Mouse (Mus musculus): ENCODE results near the gene Smyd3. TPM values are rescaled to one million over a fixed set of nuclear protein-coding genes. Genes with fewer than 3 reads are reported as not detected.

Smyd3 gene
- total and polyA plus RNA-seq, 2 experiments from 2014 or later = 15.8 to 28.4 TPM

- no peak for TF ChIP-seq CTCF (IDR thresholded peaks at IDR 0.05)
- H3K9me3 ChIP-seq (ENCODE audit: low read length) = no peaks in the 10 kb centered on the region
- H3K4me2 ChIP-seq (ENCODE audit: low read depth, low read length, poor library complexity, severe bottlenecking) = no peak overlapping the region
- no peak overlapping the region for H3K4me3 ChIP-seq (ENCODE audit: low read depth, low read length)
- no peak for DNase-seq (ENCODE audit: low spot score)
- no peak overlapping the region for H3K9ac ChIP-seq (replicated peaks; ENCODE audit: low read length, poor library complexity, severe bottlenecking)
- ATAC-seq (ENCODE audit: low FRiP score) = no peak
- H3K36me3 ChIP-seq (ENCODE audit: insufficient read depth, low read length) = no peaks in the 10 kb centered on the region
- no peak overlapping the region for H3K27ac ChIP-seq (ENCODE audit: low read depth, low read length)
- no peaks in the 10 kb centered on the region for H3K27me3 ChIP-seq (ENCODE audit: insufficient read depth, low read length)
- H3K4me1 ChIP-seq (ENCODE audit: insufficient read depth, low read length) = peaks cover 5% of the 10 kb centered on the region; the same call in 1 of the 2 replicates
- 93% methylated on average over 13 of the region's 13 CpGs for WGBS
Measured at GRCm38 (mm10) chr1:179047931-179048596, 469.8 kb downstream of the Smyd3 start.

- no peak overlapping the region for H3K27ac ChIP-seq (ENCODE audit: low read depth, low read length)
- H3K9me3 ChIP-seq (ENCODE audit: low read length) = no peaks in the 10 kb centered on the region
- H3K4me1 ChIP-seq (ENCODE audit: insufficient read depth, low read length) = peaks cover 5% of the 10 kb centered on the region; the same call in 1 of the 2 replicates
- DNase-seq (ENCODE audit: low spot score) = no peak
- H3K36me3 ChIP-seq (ENCODE audit: insufficient read depth, low read length) = no peaks in the 10 kb centered on the region
- no peak overlapping the region for H3K4me2 ChIP-seq (ENCODE audit: low read depth, low read length, poor library complexity, severe bottlenecking)
- 49% methylated on average over 17 of the region's 17 CpGs for WGBS
- ATAC-seq (ENCODE audit: low FRiP score) = no peak
- no peaks in the 10 kb centered on the region for H3K27me3 ChIP-seq (ENCODE audit: insufficient read depth, low read length)
- H3K9ac ChIP-seq (replicated peaks; ENCODE audit: low read length, poor library complexity, severe bottlenecking) = no peak overlapping the region
- no peak for TF ChIP-seq CTCF (IDR thresholded peaks at IDR 0.05)
- H3K4me3 ChIP-seq (ENCODE audit: low read depth, low read length) = no peak overlapping the region
Measured at GRCm38 (mm10) chr1:179045856-179046714, 471.8 kb downstream of the Smyd3 start.

- no peak overlapping the region for H3K27ac ChIP-seq (ENCODE audit: low read depth, low read length)
- peaks cover 5% of the 10 kb centered on the region; the same call in 1 of the 2 replicates for H3K4me1 ChIP-seq (ENCODE audit: insufficient read depth, low read length)
- 89% methylated on average over 5 of the region's 5 CpGs for WGBS
- no peak for TF ChIP-seq CTCF (IDR thresholded peaks at IDR 0.05)
- no peaks in the 10 kb centered on the region for H3K9me3 ChIP-seq (ENCODE audit: low read length)
- H3K4me2 ChIP-seq (ENCODE audit: low read depth, low read length, poor library complexity, severe bottlenecking) = no peak overlapping the region
- DNase-seq (ENCODE audit: low spot score) = no peak
- no peak overlapping the region for H3K9ac ChIP-seq (replicated peaks; ENCODE audit: low read length, poor library complexity, severe bottlenecking)
- H3K4me3 ChIP-seq (ENCODE audit: low read depth, low read length) = no peak overlapping the region
- ATAC-seq (ENCODE audit: low FRiP score) = no peak
- no peaks in the 10 kb centered on the region for H3K27me3 ChIP-seq (ENCODE audit: insufficient read depth, low read length)
- no peaks in the 10 kb centered on the region for H3K36me3 ChIP-seq (ENCODE audit: insufficient read depth, low read length)
Measured at GRCm38 (mm10) chr1:179044165-179044564, 473.7 kb downstream of the Smyd3 start.

GRCm38 (mm10) chr1:179043644-179044043, 474.2 kb downstream of the Smyd3 start:
- TF ChIP-seq CTCF (IDR thresholded peaks at IDR 0.05) = no peak
- Histone ChIP-seq H3K9me3 (ENCODE audit: low read length) (no peaks in the 10 kb centered on the region), H3K27ac (ENCODE audit: low read depth, low read length) (no peak overlapping the region), H3K9ac (replicated peaks; ENCODE audit: low read length, poor library complexity, severe bottlenecking) (no peak overlapping the region), H3K4me1 (ENCODE audit: insufficient read depth, low read length) (peaks cover 5% of the 10 kb centered on the region; the same call in 1 of the 2 replicates), H3K4me3 (ENCODE audit: low read depth, low read length) (no peak overlapping the region), H3K4me2 (ENCODE audit: low read depth, low read length, poor library complexity, severe bottlenecking) (no peak overlapping the region), H3K36me3 (ENCODE audit: insufficient read depth, low read length) (no peaks in the 10 kb centered on the region), H3K27me3 (ENCODE audit: insufficient read depth, low read length) (no peaks in the 10 kb centered on the region)
- no peak for DNase-seq (ENCODE audit: low spot score)
- no peak for ATAC-seq (ENCODE audit: low FRiP score)
- 82% methylated on average over 12 of the region's 12 CpGs for WGBS

- H3K9ac ChIP-seq (replicated peaks; ENCODE audit: low read length, poor library complexity, severe bottlenecking) = no peak overlapping the region
- 0 out of 2 replicates have a peak, but pooled peaks have one; percentile 52 for ATAC-seq (ENCODE audit: low FRiP score)
- H3K4me2 ChIP-seq (ENCODE audit: low read depth, low read length, poor library complexity, severe bottlenecking) = no peak overlapping the region
- H3K4me1 ChIP-seq (ENCODE audit: insufficient read depth, low read length) = peaks cover 5% of the 10 kb centered on the region; the same call in 1 of the 2 replicates
- H3K9me3 ChIP-seq (ENCODE audit: low read length) = no peaks in the 10 kb centered on the region
- DNase-seq (ENCODE audit: low spot score) = peak; percentile 56
- H3K27me3 ChIP-seq (ENCODE audit: insufficient read depth, low read length) = 0 out of 2 replicates have a peak, but pooled peaks cover under 1% of the 10 kb centered on the region
- TF ChIP-seq CTCF (IDR thresholded peaks at IDR 0.05) = no peak
- WGBS = 54% methylated on average over 8 of the region's 8 CpGs
- H3K36me3 ChIP-seq (ENCODE audit: insufficient read depth, low read length) = no peaks in the 10 kb centered on the region
- H3K27ac ChIP-seq (ENCODE audit: low read depth, low read length) = 0 out of 2 replicates have a peak overlapping the region, but pooled peaks have one; percentile 12
- no peak overlapping the region for H3K4me3 ChIP-seq (ENCODE audit: low read depth, low read length)
Measured at GRCm38 (mm10) chr1:179041905-179042337, 475.9 kb downstream of the Smyd3 start.

All from midbrain, postnatal 0 days (tissue).